In genomic region chr11:88125483-88125882, GRCm38 (mm10) we compare ENCODE assay signal across 20 mouse cellular contexts. TPM values are rescaled to one million over a fixed set of nuclear protein-coding genes. Genes with fewer than 3 reads are reported as not detected.
DNase-seq lines count a peak whose midpoint lies in the region; ATAC-seq and TF ChIP-seq lines count a peak whose summit lies in the region.
"Had no signal": no experiment of that assay in that cellular context is flagged by ENCODE, and none has a peak within 500 bp of the region (broad histone marks: within the 10 kb centered on the region; RNA-seq: fewer than 3 reads in every experiment).

No protein-coding gene starts in this region.

- 62% methylated on average over 7 of the region's 7 CpGs for WGBS in hindbrain, embryonic 10.5 days
- WGBS in hindbrain, embryonic 11.5 days, result 72% methylated on average over 7 of the region's 7 CpGs
- 51% methylated on average over 6 of the region's 7 CpGs for WGBS in lung, embryonic 16.5 days
- 64% methylated on average over 7 of the region's 7 CpGs for whole genome bisulfite sequencing in hindbrain, embryonic 12.5 days
- WGBS in hindbrain, postnatal 0 days, result 65% methylated on average over 7 of the region's 7 CpGs

- H3K4me2 ChIP-seq in hindbrain, embryonic 11.5 days (replicated peaks; ENCODE audit: low read depth, low read length), result no peak overlapping the region
- no peak overlapping the region for H3K4me2 ChIP-seq in lung, embryonic 16.5 days (ENCODE audit: low read depth, low read length)
- no peak overlapping the region for H3K4me2 ChIP-seq in hindbrain, embryonic 12.5 days (replicated peaks)
- no peak overlapping the region for H3K4me2 ChIP-seq in hindbrain, postnatal 0 days (ENCODE audit: low read depth, low read length)
- H3K4me2 ChIP-seq: heart, embryonic 11.5 days had no signal

- H3K4me1 ChIP-seq in hindbrain, embryonic 10.5 days (replicated peaks), result peaks cover 80% of the 10 kb centered on the region
- H3K4me1 ChIP-seq in hindbrain, embryonic 11.5 days (replicated peaks; ENCODE audit: control insufficient read depth, insufficient read depth, low read length), result 0 out of 2 replicates have a peak, but pooled peaks cover 9% of the 10 kb centered on the region
- peaks cover 7% of the 10 kb centered on the region; the same call in 1 of the 2 replicates for H3K4me1 ChIP-seq in lung, embryonic 16.5 days (replicated peaks; ENCODE audit: control insufficient read depth, insufficient read depth, low read length)
- peaks cover 55% of the 10 kb centered on the region for H3K4me1 ChIP-seq in hindbrain, embryonic 12.5 days
- peaks cover 9% of the 10 kb centered on the region for H3K4me1 ChIP-seq in hindbrain, postnatal 0 days (ENCODE audit: insufficient read depth, low read length)

- H3K27ac ChIP-seq in hindbrain, embryonic 10.5 days, result peak overlapping the region; percentile 77
- no peak overlapping the region for H3K27ac ChIP-seq in hindbrain, embryonic 11.5 days (ENCODE audit: low read depth, low read length)
- H3K27ac ChIP-seq in lung, embryonic 16.5 days (ENCODE audit: low read length), result no peak overlapping the region
- peak overlapping the region; percentile 78 for H3K27ac ChIP-seq in hindbrain, embryonic 12.5 days
- H3K27ac ChIP-seq in hindbrain, postnatal 0 days, result peak overlapping the region; percentile 62; the same call in 1 of the 2 replicates

- DNase-seq in hindbrain, embryonic 10.5 days (ENCODE audit: low spot score), result no peak
- DNase-seq in hindbrain, embryonic 11.5 days (ENCODE audit: low spot score), result no peak
- DNase-seq in lung, postnatal 36 days, result no peak
- DNase-seq in hindbrain, postnatal 0 days (ENCODE audit: low spot score), result no peak
- no peak for DNase-seq in left cerebral cortex, adult 8-10 months (ENCODE audit: low spot score in 2 of 2)
- DNase-seq: adrenal gland, adult 8-10 months; B cell, adult 2 months; cerebellum, adult 2 months; gastrocnemius, postnatal 36 days; heart, postnatal 14 days; kidney, postnatal 36 days; liver; lung, adult 18-20 months; right cerebral cortex, adult 18-20 months; spleen, adult 18-20 months had no signal

- H3K27me3 ChIP-seq in hindbrain, embryonic 10.5 days (ENCODE audit: insufficient read depth, poor library complexity, severe bottlenecking), result no peaks in the 10 kb centered on the region
- H3K27me3 ChIP-seq in hindbrain, embryonic 11.5 days (ENCODE audit: control insufficient read depth, insufficient read depth, low read length), result no peaks in the 10 kb centered on the region
- no peaks in the 10 kb centered on the region for H3K27me3 ChIP-seq in lung, embryonic 16.5 days (ENCODE audit: control insufficient read depth, insufficient read depth, low read depth, low read length)
- no peaks in the 10 kb centered on the region for H3K27me3 ChIP-seq in hindbrain, embryonic 12.5 days
- no peaks in the 10 kb centered on the region for H3K27me3 ChIP-seq in hindbrain, postnatal 0 days (ENCODE audit: insufficient read depth, low read length)

- no peak for TF ChIP-seq CTCF in hindbrain, postnatal 0 days (IDR thresholded peaks at IDR 0.05; ENCODE audit: low read depth)

- ATAC-seq in hindbrain, embryonic 11.5 days (ENCODE audit: low FRiP score), result no peak
- 0 out of 2 replicates have a peak, but pooled peaks have one; percentile 40 for ATAC-seq in lung, embryonic 16.5 days (ENCODE audit: low read depth)
- ATAC-seq in hindbrain, embryonic 12.5 days (ENCODE audit: low FRiP score), result no peak
- ATAC-seq in hindbrain, postnatal 0 days, result no peak

- H3K9me3 ChIP-seq in hindbrain, embryonic 10.5 days, result no peaks in the 10 kb centered on the region
- H3K9me3 ChIP-seq in hindbrain, embryonic 11.5 days (ENCODE audit: control insufficient read depth, low read length), result no peaks in the 10 kb centered on the region
- no peaks in the 10 kb centered on the region for H3K9me3 ChIP-seq in lung, embryonic 16.5 days (ENCODE audit: control insufficient read depth, low read length)
- no peaks in the 10 kb centered on the region for H3K9me3 ChIP-seq in hindbrain, embryonic 12.5 days (replicated peaks)
- H3K9me3 ChIP-seq in hindbrain, postnatal 0 days (ENCODE audit: low read length), result no peaks in the 10 kb centered on the region

- no peak overlapping the region for H3K9ac ChIP-seq in hindbrain, embryonic 11.5 days (ENCODE audit: low read depth, low read length)
- H3K9ac ChIP-seq in lung, embryonic 16.5 days (ENCODE audit: low read length), result no peak overlapping the region
- H3K9ac ChIP-seq in hindbrain, embryonic 12.5 days, result no peak overlapping the region
- H3K9ac ChIP-seq in hindbrain, postnatal 0 days (replicated peaks; ENCODE audit: low read length), result no peak overlapping the region

- H3K4me3 ChIP-seq in hindbrain, embryonic 10.5 days, result no peak overlapping the region
- no peak overlapping the region for H3K4me3 ChIP-seq in hindbrain, embryonic 11.5 days (ENCODE audit: low read depth, low read length)
- H3K4me3 ChIP-seq in lung, embryonic 16.5 days (ENCODE audit: low read length), result no peak overlapping the region
- H3K4me3 ChIP-seq in hindbrain, embryonic 12.5 days, result no peak overlapping the region
- no peak overlapping the region for H3K4me3 ChIP-seq in hindbrain, postnatal 0 days (ENCODE audit: low read length)
- H3K4me3 ChIP-seq: erythroblast, embryonic 14.5 days; myocyte had no signal

- peaks cover 7% of the 10 kb centered on the region for H3K36me3 ChIP-seq in hindbrain, embryonic 10.5 days
- H3K36me3 ChIP-seq in hindbrain, embryonic 11.5 days (ENCODE audit: control insufficient read depth, insufficient read depth, low read length), result 0 out of 2 replicates have a peak, but pooled peaks cover 2% of the 10 kb centered on the region
- H3K36me3 ChIP-seq in lung, embryonic 16.5 days (ENCODE audit: control insufficient read depth, insufficient read depth, low read length), result no peaks in the 10 kb centered on the region
- no peaks in the 10 kb centered on the region for H3K36me3 ChIP-seq in hindbrain, embryonic 12.5 days
- no peaks in the 10 kb centered on the region for H3K36me3 ChIP-seq in hindbrain, postnatal 0 days (ENCODE audit: insufficient read depth, low read length)

RNA-seq across cellular contexts. Expression of gene Cuedc1, which starts 27.6 kb away (rescaled TPM):
- polyA plus RNA-seq in hindbrain, embryonic 10.5 days (2016; fragmentation: Nextera tagmentation; extraction: Ambion mirVana), result 20.5 and 27.1 TPM in 2 replicates
- 17.6 TPM in 2 replicates for polyA plus RNA-seq in hindbrain, embryonic 11.5 days (2014; fragmentation: Nextera tagmentation; extraction: Ambion mirVana)
- 11.3 and 11.8 TPM in 2 replicates for polyA plus RNA-seq in lung, embryonic 16.5 days (2015; fragmentation: Nextera tagmentation; extraction: Ambion mirVana)
- polyA plus RNA-seq in hindbrain, embryonic 12.5 days (2016; fragmentation: Nextera tagmentation; extraction: Ambion mirVana), result 53.2 and 53.3 TPM in 2 replicates
- total RNA-seq in hindbrain, postnatal 0 days (2014; rRNA removed), result 33.6 and 44.6 TPM in 2 replicates
- polyA plus RNA-seq in hindbrain, postnatal 0 days (2015; fragmentation: Nextera tagmentation; extraction: Ambion mirVana), result 35.8 and 40.9 TPM in 2 replicates
- total RNA-seq in left cerebral cortex, adult 8-10 months (2022), result 10 to 100 TPM; 28.0 to 31.8 (median 30.9) TPM

RNA-seq across cellular contexts. Expression of gene Vezf1, which starts 57.4 kb away (rescaled TPM):
- polyA plus RNA-seq in hindbrain, embryonic 10.5 days (2016; fragmentation: Nextera tagmentation; extraction: Ambion mirVana), result 64.7 and 64.8 TPM in 2 replicates
- 77.7 and 80.7 TPM in 2 replicates for polyA plus RNA-seq in hindbrain, embryonic 11.5 days (2014; fragmentation: Nextera tagmentation; extraction: Ambion mirVana)
- 32.9 and 38.2 TPM in 2 replicates for polyA plus RNA-seq in lung, embryonic 16.5 days (2015; fragmentation: Nextera tagmentation; extraction: Ambion mirVana)
- 75.1 and 79.0 TPM in 2 replicates for polyA plus RNA-seq in hindbrain, embryonic 12.5 days (2016; fragmentation: Nextera tagmentation; extraction: Ambion mirVana)
- 32.7 and 33.5 TPM in 2 replicates for total RNA-seq in hindbrain, postnatal 0 days (2014; rRNA removed)
- polyA plus RNA-seq in hindbrain, postnatal 0 days (2015; fragmentation: Nextera tagmentation; extraction: Ambion mirVana), result 29.2 and 31.9 TPM in 2 replicates
- total RNA-seq in left cerebral cortex, adult 8-10 months (2022), result 10 to 100 TPM; 27.9 to 30.8 (median 29.3) TPM

Comparison
In these comparisons a context has a peak if more than half of its experiments do, and no peak if none do; other contexts are left out.
1. H3K27ac ChIP-seq: peak in hindbrain, embryonic 10.5 days (single experiment), hindbrain, embryonic 12.5 days (single experiment) and hindbrain, postnatal 0 days (single experiment); none in hindbrain, embryonic 11.5 days (single experiment) and lung, embryonic 16.5 days (single experiment).